Mouse (Mus musculus) adrenal gland, adult 18-20 months (tissue): ENCODE measurements at regions not wholly inside any gene's neighbourhood (a gene's known extent, or its start where the extent isn't known, plus 50 kb on each side); places are given as distances from the start of the nearest gene placed in this dataset.

Source experiments
- DNase-seq, 2 experiments: peaks; one replicate each; pipeline ENCODE4 v3.0.0; 2021 to 2022; ENCODE audit warnings: low spot score in 2 of 2

DNA sequence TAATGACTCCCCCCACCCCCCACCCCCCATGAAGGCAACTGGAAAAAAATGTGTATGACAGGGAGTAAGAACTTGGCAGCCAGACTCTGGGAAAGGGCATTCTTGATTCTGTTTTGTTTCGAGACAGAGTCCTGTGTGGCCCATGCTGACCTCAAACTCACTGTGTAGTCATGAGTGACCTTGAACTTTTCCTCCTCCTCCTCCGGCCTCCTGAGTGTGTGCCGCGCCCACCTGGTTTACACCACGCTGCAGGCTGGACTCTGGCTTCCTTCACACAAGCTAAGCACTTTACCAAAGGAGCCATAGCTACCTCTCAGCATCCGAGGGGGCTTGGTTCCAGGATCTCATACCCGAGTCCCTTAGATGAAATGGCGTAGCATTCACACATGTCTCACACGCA lies 95.9 kb upstream of the 1600014C23Rik start:
- DNase-seq: no peak

DNA sequence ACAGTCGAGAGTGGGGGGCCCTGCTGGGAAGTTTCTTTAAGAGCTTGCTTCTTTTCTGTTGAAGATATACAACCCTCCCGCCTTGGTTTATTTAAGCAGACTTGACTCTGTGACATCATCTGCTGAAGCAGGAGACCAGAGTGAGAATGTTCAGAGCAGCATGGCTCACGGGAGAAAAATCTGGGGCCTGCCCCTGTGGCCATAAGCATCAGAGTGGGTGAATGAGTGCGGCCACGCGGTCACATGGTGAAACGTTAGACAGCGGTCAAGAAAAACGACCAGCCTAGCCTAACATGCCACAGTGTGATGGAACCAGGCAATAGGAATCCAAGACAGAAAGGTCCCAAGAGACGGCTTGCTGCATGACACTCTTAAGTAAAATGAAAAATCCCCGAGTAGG lies 95.2 kb upstream of the 1600014C23Rik start:
- DNase-seq: no peak

DNA sequence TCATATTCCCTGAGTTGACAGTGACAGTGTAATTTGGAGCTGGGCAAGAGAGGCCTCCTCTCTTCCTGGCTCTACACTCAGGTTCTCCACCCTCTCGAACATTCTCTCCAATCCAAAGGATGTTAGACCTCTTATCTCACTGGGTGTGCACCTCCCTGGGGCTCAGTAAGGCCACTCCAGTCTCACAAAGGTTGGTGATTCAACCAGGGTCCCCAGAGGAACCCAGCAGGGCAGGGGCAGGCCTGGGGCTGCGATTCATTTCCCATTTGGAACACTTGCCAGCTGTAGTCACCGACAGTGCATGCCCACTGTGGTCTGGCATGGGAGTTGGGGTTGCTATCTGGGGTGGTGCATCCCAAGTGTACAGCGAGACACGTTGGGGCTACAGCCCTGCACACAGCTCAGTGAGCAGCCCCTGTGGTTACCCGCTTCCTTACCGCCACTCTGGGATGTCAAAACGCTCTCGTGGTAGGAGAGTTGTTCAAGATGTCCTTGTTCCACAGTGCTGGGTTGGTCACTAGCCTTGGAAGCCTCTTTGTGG lies 94.7 kb upstream of the 1600014C23Rik start:
- DNase-seq: no peak

DNA sequence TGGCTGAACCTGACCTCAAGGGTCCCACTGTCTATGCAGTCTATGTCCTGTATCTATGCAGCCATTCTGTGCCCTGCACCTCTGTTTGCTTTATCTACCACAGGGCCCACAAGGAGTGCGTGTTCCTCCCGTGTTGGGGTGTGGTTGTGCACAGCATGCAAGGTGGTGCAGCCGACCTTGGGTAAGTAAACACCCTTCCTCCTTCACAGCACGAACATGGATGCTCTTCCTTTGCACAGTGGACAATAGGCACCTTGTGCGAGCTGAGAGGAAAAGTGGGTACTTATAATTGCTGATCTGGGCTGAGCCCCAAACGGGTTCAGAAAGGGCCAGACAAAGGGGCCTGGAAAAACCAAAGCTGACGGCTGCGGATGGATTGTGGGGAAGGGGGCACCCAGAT lies 91.3 kb upstream of the 1600014C23Rik start:
- no peak for DNase-seq

DNA sequence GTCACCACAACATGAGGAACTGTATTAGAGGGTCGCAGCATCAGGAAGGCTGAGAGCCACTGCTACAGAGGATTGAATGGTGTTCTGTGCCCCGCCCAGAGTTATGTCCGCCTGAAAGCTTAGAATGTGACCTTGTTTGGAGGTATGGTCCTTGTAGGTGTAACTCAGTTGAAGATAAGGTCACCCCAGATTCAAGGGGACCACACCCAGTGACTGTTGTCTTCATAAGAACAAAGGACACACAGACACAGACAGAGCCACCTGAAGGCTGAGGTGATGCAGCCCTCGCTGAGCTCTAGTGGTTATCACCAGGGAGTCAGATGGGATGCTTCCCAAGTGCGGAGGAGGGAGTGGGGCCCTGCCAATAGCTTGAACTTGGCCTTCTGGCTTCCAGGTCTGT lies 89.9 kb upstream of the 1600014C23Rik start:
- DNase-seq: no peak

DNA sequence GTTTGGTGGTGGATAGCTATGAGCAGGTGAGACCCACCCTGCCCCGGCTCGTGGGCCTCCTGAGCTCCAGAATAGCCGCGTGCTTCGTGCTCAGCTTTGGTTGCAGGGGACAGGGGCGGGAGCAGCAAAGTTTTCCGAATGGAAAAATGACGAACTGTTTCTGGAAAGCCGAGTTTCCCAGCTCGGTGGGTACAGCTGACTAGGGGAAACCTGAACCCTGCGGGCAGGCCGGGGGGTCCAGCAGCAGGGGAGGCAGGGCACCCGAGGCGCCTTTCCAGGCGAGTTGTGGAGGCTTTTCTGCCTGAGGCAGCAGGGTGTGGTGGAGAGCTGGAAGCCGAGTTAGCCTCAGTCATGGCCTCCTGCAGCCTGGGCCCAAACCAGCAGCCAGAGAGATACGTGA lies 88.8 kb upstream of the 1600014C23Rik start:
- no peak for DNase-seq

DNA sequence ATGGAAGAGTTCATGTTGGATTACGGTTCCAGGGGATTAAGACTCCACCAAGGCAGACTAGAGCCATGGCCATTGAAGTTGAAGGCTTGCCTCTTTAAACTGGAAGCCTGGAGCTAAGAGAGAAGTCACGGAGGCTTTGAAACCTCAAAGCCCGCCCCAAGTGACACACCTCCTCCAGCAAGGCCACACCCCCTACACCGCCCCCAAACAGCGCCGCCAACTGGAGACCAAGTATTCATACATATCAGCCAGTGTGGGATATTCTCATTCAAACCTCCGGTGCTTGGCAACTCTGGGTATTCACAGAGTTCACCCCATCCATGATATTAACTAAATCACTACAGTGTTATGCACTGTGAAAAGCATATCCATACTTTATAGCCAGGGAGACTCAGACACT lies 87.7 kb upstream of the 1600014C23Rik start:
- no peak for DNase-seq

DNA sequence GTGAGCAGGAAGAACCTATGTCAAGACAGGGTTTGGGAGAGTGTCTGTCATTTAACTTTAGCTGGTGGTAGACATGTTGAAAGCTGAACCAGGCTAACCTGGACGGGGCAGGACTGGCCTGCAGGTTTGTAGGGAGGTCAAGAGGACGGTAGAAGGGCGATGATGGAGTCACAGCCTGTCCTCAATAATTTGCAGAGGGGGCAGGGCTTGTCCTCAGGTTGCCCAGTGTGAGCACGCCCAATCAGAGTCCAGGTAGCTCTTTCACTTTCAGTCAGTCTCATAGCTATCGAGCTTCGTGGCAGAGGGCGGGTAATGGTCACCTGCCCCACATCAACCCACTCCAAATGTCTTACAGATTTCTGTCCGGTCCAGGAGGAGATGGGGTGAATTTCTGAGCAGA lies 85.5 kb upstream of the 1600014C23Rik start:
- no peak for DNase-seq

DNA sequence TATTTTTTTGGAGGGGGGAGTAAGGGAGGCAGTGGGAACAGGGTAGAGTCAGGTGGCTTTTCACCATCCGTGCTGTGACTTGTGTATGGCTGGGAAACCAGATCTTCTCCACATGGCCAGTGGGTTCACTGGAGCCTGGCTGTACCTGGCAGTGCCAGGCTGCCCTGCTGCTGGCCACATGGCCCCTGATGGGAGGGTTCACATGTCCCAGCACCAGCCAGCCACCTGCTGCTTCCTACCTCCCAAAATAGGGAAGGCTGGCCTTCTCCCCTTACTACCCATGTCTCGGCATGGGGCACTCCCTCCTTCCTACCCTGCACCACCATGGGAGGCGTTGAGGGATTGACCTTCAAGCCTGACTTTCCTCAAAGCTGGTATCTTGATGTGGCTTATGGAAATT lies 82.9 kb upstream of the 1600014C23Rik start:
- DNase-seq: no peak

DNA sequence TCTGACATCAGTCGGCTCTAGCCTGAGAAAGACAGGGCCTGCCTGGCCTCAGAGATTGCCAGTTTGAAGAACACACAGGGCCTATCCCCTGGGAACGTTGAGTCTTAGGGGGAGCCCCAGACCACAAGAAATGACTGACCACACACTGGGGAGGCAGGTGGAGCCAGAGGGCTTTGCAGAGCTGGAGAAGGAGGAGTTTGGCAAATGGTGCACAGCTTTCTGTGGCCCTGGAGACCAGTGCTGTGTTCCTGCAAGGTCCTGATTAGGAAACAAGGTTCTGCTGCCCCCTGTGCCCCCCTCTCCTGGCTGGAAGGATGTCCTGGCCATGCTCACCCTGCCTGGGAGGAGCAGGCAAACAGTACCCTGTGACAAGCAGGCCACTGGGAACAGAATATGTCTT lies 82.2 kb upstream of the 1600014C23Rik start:
- DNase-seq: no peak

DNA sequence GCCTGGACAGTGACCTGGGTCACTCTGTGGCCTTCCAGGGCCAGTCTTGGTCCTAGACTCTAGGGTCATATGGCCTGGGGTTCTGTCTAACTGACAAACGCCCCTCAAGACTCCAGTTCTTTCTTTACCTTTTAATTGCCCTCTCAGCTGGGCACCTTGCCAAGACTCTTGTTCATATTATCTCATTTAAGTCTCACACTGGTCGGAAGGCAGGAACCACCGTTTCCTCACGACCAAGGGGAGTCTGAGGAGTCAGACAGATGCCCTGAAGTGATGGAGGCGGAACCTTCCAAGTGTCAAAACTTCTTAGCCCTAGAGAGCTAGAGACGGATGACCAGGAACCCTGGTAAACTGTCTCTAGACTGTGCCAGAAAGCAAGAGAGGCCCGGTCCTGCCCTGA lies 81.7 kb upstream of the 1600014C23Rik start:
- no peak for DNase-seq

DNA sequence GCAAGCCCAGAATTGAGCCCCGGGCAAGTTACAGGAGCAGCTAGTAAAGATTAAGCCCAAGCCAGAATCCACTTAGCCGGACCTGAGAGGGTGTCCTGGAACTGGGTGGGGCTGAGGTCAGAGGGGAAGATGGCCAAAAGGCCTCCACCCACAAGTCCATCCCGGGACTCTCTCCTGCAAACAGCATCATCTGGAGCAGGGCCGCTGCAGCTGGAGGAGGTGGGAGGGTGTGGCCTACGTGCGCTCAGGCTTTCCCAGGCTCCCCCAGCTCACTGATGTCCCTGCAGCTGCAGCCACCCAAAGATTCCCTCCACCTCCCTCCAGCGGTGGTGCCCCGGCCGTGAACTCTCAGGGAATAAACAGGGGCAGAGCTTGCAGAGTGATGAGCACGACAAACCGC lies 80.9 kb upstream of the 1600014C23Rik start:
- DNase-seq: no peak

DNA sequence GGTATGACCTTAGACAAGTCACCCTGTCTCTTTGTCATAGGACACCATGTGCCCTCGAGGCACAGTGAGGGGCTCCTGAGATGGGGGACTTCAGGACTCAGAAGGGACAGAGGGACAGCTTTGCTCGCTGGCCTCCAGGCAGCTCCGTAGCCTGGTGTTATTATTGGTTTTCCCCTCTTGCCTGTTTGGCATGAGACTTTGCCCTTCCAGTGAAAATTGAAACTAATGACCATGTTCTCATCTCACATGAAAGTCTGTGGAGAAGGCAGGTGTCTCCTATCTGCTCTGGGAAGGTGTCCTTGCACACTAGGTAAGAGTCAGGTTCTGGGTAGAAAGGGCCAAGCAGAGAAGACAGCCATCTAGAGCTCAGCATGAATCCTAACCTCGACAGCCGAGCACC lies 80.3 kb upstream of the 1600014C23Rik start:
- no peak for DNase-seq

DNA sequence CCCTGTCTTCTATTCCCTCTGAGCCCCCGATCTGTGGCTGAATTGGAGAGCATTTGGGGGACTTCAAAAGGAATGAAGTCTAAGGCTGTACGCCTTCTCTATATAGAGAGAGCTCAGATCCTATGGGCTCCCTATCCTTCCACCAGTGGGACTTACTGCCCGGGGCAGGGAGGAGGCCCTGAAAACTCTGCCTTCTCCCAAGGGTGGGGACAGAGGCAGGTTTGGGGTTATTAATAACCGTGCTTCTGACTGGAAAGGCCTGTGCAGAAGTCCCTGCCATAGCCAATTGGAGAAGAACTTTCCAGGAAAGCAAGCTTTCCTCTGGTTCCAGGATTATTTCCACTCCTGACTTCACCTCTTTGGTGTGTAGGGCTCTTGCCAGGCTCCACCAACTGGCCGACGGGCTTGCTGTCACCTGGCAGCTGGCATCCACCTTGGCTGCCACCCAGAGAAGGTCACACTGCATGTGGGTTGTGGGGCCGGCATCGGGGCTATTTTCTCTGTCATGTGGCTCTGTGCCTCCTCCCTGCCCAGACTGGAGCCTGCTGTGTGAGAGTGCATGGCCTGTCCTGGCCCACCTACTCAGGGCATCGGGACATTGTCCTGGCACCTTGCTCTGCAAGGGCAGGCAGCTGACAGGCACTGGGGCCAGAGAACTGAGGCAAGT lies 78.8 kb upstream of the 1600014C23Rik start:
- DNase-seq: no peak

DNA sequence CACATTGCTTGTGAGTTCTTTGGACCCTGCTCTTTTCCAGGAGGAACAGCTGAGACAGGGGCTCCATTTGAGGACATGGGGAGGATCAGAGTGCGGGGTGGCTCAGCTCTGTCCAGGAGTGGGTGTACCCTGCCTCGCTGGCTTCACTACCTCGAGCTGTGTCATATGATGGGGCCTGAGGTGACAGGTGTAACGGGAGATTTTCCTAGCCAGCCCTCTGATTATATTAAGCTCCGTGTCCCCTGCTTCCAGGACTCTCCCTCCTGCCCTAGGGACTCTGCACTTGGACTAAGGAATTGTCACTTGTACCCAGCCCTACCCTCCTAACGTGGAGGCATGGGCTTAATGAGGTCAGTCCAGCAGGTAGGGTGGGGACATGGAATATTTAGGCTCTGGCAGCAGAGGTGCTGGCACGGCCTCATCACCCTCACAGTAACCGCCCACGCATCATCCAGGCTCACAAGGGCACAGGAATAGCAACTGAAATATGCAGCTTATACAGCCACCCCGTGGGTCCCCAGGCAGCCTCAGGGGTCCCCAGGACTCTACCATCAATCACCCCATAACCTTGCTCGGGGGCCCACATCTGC lies 78.1 kb upstream of the 1600014C23Rik start:
- DNase-seq: no peak

DNA sequence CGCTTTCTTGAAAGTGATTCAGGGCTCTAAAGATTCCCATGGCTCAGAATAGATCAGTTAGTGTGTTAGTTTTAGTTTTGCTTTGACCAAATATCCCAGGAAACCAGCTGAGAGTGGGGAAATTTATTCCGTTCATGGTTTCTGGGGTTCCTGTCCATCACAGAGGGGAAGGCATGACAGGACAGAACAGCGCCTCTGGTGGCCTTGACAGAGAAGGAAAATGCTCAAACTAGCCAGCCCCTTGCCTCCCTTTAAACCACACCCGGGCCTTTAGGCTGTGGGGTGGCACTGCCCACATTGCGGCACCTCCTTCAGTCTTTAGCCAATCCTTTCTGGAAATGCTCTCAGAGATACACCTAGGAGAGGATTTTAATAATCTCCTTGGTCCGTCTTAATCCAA lies 76.1 kb upstream of the 1600014C23Rik start:
- DNase-seq: no peak

DNA sequence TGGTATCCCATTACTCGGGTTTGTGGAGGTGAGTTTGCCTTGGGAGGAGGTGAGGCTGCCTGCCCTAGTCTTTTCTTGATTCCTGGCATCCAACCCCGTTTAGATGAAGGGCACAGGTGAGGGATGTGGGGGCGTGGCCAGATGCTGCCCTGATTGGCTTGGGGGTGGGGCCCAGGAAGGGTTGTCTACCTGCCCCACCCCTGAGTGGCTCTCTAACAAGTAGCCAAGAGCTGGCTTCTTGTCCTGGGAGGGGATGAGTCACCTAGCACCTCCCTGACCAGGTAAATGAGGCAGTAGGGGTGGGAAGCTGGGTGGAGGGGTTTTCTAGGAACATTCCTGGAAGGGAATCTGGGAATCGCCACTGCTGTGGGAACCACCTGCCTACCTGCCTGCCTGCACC lies 74.7 kb upstream of the 1600014C23Rik start:
- no peak for DNase-seq

DNA sequence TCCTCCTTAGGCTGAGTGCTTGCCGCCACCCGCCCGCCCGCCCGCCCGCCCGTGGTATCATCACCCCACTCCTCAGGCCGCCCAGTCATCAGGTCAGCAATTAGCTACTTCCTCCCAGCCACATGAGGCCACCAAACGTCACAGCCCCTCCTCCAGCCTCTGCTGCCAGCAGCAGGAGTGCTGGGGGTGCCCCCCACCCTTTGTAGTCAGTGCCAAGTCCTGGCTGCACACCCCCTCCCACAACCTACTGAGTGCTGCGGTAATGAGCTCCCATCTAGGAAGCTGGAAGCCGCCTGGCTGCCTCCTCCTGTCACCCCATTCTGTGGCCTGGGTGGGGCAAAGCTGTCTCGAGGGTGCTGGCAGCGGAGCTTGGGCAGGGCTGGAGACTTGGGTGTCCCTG lies 73.8 kb upstream of the 1600014C23Rik start:
- DNase-seq: no peak

DNA sequence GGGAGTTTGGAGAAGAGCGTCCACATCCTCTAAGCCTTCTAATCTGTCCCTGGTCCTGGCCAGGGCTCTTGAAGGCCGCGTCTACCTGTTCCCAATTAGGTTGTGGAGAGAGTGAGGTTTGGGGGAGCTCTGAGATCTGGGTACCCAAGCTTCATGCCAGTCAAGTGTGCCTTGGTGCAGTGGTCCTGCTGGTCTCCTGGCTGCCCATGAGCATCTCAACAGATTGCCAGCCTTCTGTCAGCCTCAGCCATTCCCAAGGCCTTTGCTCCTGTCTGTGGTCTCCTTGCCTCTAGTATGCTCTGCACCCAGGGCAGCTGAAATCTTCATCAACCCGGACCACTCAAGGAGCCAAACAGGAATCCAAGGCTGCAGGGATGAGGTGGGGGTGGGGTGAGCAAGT lies 73.2 kb upstream of the 1600014C23Rik start:
- DNase-seq: no peak

DNA sequence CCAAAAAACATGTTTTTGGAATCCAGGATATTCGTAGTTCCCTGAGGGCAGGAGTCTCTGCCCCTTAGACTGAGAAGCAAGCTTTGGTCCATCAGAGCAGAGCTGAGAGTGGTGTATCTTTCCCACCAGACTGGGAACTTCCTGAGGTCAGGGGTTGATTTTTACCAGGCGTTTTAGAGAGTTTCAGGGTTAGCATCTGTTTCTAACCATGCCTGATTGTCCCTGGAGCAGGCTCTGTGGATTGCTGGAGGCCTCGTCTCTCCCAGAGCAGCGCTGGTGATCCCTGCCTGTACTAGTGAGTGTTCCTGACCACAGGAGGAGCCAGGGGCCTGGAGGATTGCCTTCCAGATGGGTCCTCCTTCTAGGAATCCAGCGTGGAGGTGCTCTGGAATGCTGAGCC lies 72.8 kb upstream of the 1600014C23Rik start:
- DNase-seq: no peak

DNA sequence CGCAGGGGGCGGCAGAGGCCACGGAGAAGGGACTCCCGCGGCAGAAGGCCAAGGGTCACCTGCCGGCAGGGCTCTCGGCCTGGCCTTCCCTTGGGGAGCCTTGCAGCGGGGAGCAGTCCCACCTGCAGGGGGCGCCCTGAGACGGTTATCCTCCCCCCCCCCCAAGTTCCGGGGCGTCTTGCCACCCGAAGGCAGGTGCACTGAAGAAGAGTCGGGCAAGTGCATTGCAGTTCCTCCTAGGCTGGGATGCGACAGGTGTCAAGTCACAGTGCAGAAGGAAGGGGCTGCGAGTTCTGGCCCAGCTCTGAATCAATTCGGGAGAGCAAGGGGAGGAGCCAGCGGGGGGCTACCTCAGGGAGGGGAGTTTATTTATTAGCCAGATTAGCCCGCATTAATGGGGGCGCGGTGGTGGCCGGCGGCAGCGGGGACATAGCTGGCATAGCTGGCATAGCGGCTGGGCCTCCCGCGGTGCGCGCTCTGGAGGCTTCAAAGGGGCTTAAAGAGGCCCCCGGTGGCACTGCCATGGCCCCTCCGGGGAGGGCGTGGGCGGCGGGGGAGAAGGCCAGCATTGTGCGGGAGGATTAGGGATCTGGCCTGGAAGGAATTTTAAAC lies 71.9 kb upstream of the 1600014C23Rik start:
- DNase-seq: no peak

DNA sequence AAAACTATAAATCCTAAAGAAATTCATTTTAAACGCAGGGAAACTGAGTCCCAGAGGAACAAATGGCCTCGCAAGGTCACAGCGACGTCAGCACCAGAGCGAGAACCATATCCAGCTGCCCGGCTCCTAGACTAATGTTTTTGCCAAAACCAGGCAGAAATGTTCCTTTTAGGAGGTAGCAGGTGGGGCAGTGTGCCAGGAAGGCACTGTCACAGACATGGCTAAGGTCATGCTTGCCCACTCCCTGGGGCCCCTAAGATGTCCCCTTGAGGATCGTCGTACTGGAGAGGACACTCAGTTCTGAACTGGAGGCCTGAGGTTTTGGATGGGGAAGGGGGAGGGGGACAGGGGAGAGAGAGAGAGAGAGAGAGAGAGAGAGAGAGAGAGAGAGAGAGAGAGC lies 69.7 kb upstream of the 1600014C23Rik start:
- no peak for DNase-seq

DNA sequence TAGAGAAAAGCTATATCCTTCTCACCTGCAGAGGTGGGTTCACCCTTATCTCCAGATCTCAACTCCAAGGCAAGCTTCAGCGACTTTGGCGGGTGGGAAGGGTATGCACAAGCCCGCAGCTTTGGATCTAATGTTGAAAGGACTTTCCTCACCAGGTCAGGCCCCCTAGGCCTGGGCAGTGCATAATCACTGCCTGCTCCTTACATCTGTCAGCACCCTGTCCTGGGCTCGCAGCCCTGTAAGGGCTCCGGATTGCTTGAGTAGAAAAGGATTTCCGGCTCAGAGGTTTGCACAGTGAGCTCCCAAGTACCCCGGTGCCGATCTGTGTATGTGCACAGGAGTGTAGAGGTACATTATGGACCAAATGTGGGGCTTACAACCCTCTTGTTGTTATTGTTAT lies 68.8 kb upstream of the 1600014C23Rik start:
- DNase-seq: no peak
